Mouse (Mus musculus): ENCODE results near the gene Gm1113. TPM values are rescaled to one million over a fixed set of nuclear protein-coding genes. Genes with fewer than 3 reads are reported as not detected.
A peak's percentile ranks its signal among the peaks of the same experiment; 100 is the strongest.

The Gm1113 gene
- total RNA-seq (2022), result not detected

- no peak for DNase-seq (ENCODE audit: low spot score)
These were observed at the start of gene Gm1113 for GRCm38 (mm10) chr9:35518169-35518568. TSS of gene Gm1113 (minus strand) at chr9:35518269.

GRCm38 (mm10) chr9:35564536-35565240, 46.6 kb upstream of the Gm1113 start:
- DNase-seq (ENCODE audit: low spot score), result no peak

GRCm38 (mm10) chr9:35561583-35561982, 43.5 kb upstream of the Gm1113 start:
- DNase-seq (ENCODE audit: low spot score), result no peak

- no peak for DNase-seq (ENCODE audit: low spot score)
These were observed 43.0 kb upstream of the Gm1113 start for GRCm38 (mm10) chr9:35561076-35561475.

- peak; percentile 75 for DNase-seq (ENCODE audit: low spot score)
These were observed 41.2 kb upstream of the Gm1113 start for GRCm38 (mm10) chr9:35559009-35559890.

- no peak for DNase-seq (ENCODE audit: low spot score)
These were observed 40.4 kb upstream of the Gm1113 start, which contains the start of the genes Ddx25 and Pus3 for GRCm38 (mm10) chr9:35558257-35559008. TSS of gene Ddx25 (minus strand) at chr9:35558528. TSS of gene Pus3 (plus strand) at chr9:35558595.

- DNase-seq (ENCODE audit: low spot score), result no peak
These were observed 38.5 kb upstream of the Gm1113 start for GRCm38 (mm10) chr9:35556494-35557102.

GRCm38 (mm10) chr9:35548455-35548854, 30.4 kb upstream of the Gm1113 start:
- no peak for DNase-seq (ENCODE audit: low spot score)

- no peak for DNase-seq (ENCODE audit: low spot score)
These were observed 28.7 kb upstream of the Gm1113 start for GRCm38 (mm10) chr9:35546745-35547144.

GRCm38 (mm10) chr9:35545704-35546103, 27.6 kb upstream of the Gm1113 start:
- no peak for DNase-seq (ENCODE audit: low spot score)

- DNase-seq (ENCODE audit: low spot score), result no peak
These were observed 26.6 kb upstream of the Gm1113 start for GRCm38 (mm10) chr9:35544666-35545065.

GRCm38 (mm10) chr9:35543099-35543860, 25.2 kb upstream of the Gm1113 start:
- no peak for DNase-seq (ENCODE audit: low spot score)

- no peak for DNase-seq (ENCODE audit: low spot score)
These were observed 23.9 kb upstream of the Gm1113 start for GRCm38 (mm10) chr9:35541941-35542340.

GRCm38 (mm10) chr9:35541488-35541887, 23.4 kb upstream of the Gm1113 start:
- DNase-seq (ENCODE audit: low spot score), result peak; percentile 71

- DNase-seq (ENCODE audit: low spot score), result no peak
These were observed 23.0 kb upstream of the Gm1113 start for GRCm38 (mm10) chr9:35541024-35541423.

- DNase-seq (ENCODE audit: low spot score), result no peak
These were observed 21.1 kb upstream of the Gm1113 start for GRCm38 (mm10) chr9:35539001-35539750.

GRCm38 (mm10) chr9:35535876-35536275, 17.8 kb upstream of the Gm1113 start:
- DNase-seq (ENCODE audit: low spot score), result no peak

GRCm38 (mm10) chr9:35535110-35535509, 17.0 kb upstream of the Gm1113 start:
- DNase-seq (ENCODE audit: low spot score), result peak; percentile 54

- peak; percentile 19 for DNase-seq (ENCODE audit: low spot score)
These were observed 15.2 kb upstream of the Gm1113 start for GRCm38 (mm10) chr9:35533266-35533665.

- no peak for DNase-seq (ENCODE audit: low spot score)
These were observed 11.7 kb upstream of the Gm1113 start for GRCm38 (mm10) chr9:35529796-35530195.

Measured in heart, adult 8-10 months (tissue).